In genomic region chr3:105105827-105106226, GRCm38 (mm10) we compare ENCODE assay signal across 29 mouse cellular contexts. TPM values are rescaled to one million over a fixed set of nuclear protein-coding genes. Genes with fewer than 3 reads are reported as not detected.
"Had no signal": no experiment of that assay in that cellular context is flagged by ENCODE, and none has a peak within 500 bp of the region (broad histone marks: within the 10 kb centered on the region; RNA-seq: fewer than 3 reads in every experiment).

No protein-coding gene starts in this region.

- H3K36me3 ChIP-seq: limb, embryonic 12.5 days; limb, embryonic 15.5 days; midbrain, embryonic 12.5 days; midbrain, embryonic 15.5 days; neural tube, embryonic 12.5 days; neural tube, embryonic 15.5 days had no signal

- H3K27ac ChIP-seq: limb, embryonic 12.5 days; limb, embryonic 15.5 days; liver, embryonic 14.5 days; macrophage; midbrain, embryonic 12.5 days; midbrain, embryonic 15.5 days; neural tube, embryonic 12.5 days; neural tube, embryonic 15.5 days had no signal

- H3K27me3 ChIP-seq: limb, embryonic 15.5 days; midbrain, embryonic 12.5 days; midbrain, embryonic 15.5 days; neural tube, embryonic 12.5 days had no signal

- ATAC-seq: liver, postnatal 0 days; lung, postnatal 0 days; midbrain, embryonic 15.5 days had no signal

- H3K9me3 ChIP-seq: limb, embryonic 12.5 days; limb, embryonic 15.5 days; midbrain, embryonic 12.5 days; midbrain, embryonic 15.5 days; neural tube, embryonic 12.5 days; neural tube, embryonic 15.5 days had no signal

- H3K9ac ChIP-seq: limb, embryonic 12.5 days; limb, embryonic 15.5 days; liver, embryonic 14.5 days; liver, postnatal 0 days; lung, embryonic 14.5 days; midbrain, embryonic 12.5 days; midbrain, embryonic 15.5 days; neural tube, embryonic 12.5 days; neural tube, embryonic 15.5 days had no signal

- DNase-seq: kidney, adult 11 months; kidney, adult 8-10 months; kidney, postnatal 14 days; kidney, postnatal 4 days; liver, postnatal 0 days; lung, embryonic 14.5 days; right cerebral cortex, postnatal 25 days; thymus, adult 2 months; thymus, postnatal 14 days; thymus, postnatal 4 days had no signal

- H3K4me1 ChIP-seq: limb, embryonic 12.5 days; limb, embryonic 15.5 days; neural tube, embryonic 12.5 days had no signal

- H3K4me2 ChIP-seq: limb, embryonic 12.5 days; limb, embryonic 15.5 days; liver, embryonic 11.5 days; lung, embryonic 14.5 days; midbrain, embryonic 12.5 days; midbrain, embryonic 15.5 days; neural tube, embryonic 12.5 days; neural tube, embryonic 15.5 days had no signal

- H3K4me3 ChIP-seq: limb, embryonic 12.5 days; limb, embryonic 15.5 days; midbrain, embryonic 12.5 days; midbrain, embryonic 15.5 days; neural tube, embryonic 12.5 days; neural tube, embryonic 15.5 days had no signal

RNA-seq across cellular contexts. Expression of gene 4930564D02Rik, which starts 39.2 kb away (rescaled TPM):
- total RNA-seq: layer of hippocampus, adult 18-20 months; layer of hippocampus, postnatal 25 days; left cerebral cortex, postnatal 10 days; left cerebral cortex, postnatal 36 days; megakaryocyte, adult 5-6 weeks had no signal
- polyA plus RNA-seq: kidney, embryonic 16.5 days; limb, embryonic 12.5 days; limb, embryonic 15.5 days; liver, embryonic 11.5 days; liver, embryonic 14.5 days; liver, postnatal 0 days; lung, embryonic 14.5 days; lung, postnatal 0 days; macrophage; midbrain, embryonic 12.5 days; midbrain, embryonic 15.5 days; neural tube, embryonic 12.5 days; neural tube, embryonic 15.5 days; small intestine, adult 2 months; spleen, adult 2 months; stomach, embryonic 16.5 days; thymus, adult 2 months had no signal
